Mouse (Mus musculus): ENCODE data around the gene Plet1. TPM values are rescaled to one million over a fixed set of nuclear protein-coding genes. Genes with fewer than 3 reads are reported as not detected.

The Plet1 gene
- polyA plus RNA-seq, 1 experiment from 2014 or later, result 0.45 TPM

GRCm38 (mm10) chr9:50533791-50534190 is 39.5 kb downstream of the Plet1 start:
- WGBS, result 72% methylated on average over 3 of the region's 3 CpGs
- H3K4me3 ChIP-seq, result no peak overlapping the region
- no peak overlapping the region for H3K27ac ChIP-seq
- no peak for ATAC-seq (replicated peaks; ENCODE audit: insufficient number of reproducible peaks, insufficient read depth, low FRiP score, low read depth)
- no peaks in the 10 kb centered on the region for H3K27me3 ChIP-seq
- no peaks in the 10 kb centered on the region for H3K4me1 ChIP-seq (replicated peaks)
- no peaks in the 10 kb centered on the region for H3K9me3 ChIP-seq (replicated peaks)
- no peak overlapping the region for H3K9ac ChIP-seq
- H3K4me2 ChIP-seq, result no peak overlapping the region
- H3K36me3 ChIP-seq, result no peaks in the 10 kb centered on the region

- ATAC-seq (replicated peaks; ENCODE audit: insufficient number of reproducible peaks, insufficient read depth, low FRiP score, low read depth), result no peak
- no peaks in the 10 kb centered on the region for H3K9me3 ChIP-seq (replicated peaks)
- no peak overlapping the region for H3K27ac ChIP-seq
- no peak overlapping the region for H3K4me3 ChIP-seq
- no peaks in the 10 kb centered on the region for H3K27me3 ChIP-seq
- 64% methylated on average over 5 of the region's 5 CpGs for WGBS
- no peak overlapping the region for H3K4me2 ChIP-seq
- H3K9ac ChIP-seq, result no peak overlapping the region
- H3K4me1 ChIP-seq (replicated peaks), result no peaks in the 10 kb centered on the region
- no peaks in the 10 kb centered on the region for H3K36me3 ChIP-seq
Measured at GRCm38 (mm10) chr9:50535930-50536329, 41.6 kb downstream of the Plet1 start.

- Histone ChIP-seq H3K4me3 (no peak overlapping the region), H3K27ac (no peak overlapping the region), H3K4me2 (no peak overlapping the region), H3K27me3 (no peaks in the 10 kb centered on the region), H3K4me1 (replicated peaks) (no peaks in the 10 kb centered on the region), H3K9ac (no peak overlapping the region), H3K36me3 (no peaks in the 10 kb centered on the region), H3K9me3 (replicated peaks) (no peaks in the 10 kb centered on the region)
- ATAC-seq (replicated peaks; ENCODE audit: insufficient number of reproducible peaks, insufficient read depth, low FRiP score, low read depth), result no peak
- 63% methylated on average over 7 of the region's 7 CpGs for WGBS
Measured at GRCm38 (mm10) chr9:50536603-50537135, 42.3 kb downstream of the Plet1 start.

- no peaks in the 10 kb centered on the region for H3K27me3 ChIP-seq
- ATAC-seq (replicated peaks; ENCODE audit: insufficient number of reproducible peaks, insufficient read depth, low FRiP score, low read depth), result no peak
- H3K36me3 ChIP-seq, result no peaks in the 10 kb centered on the region
- H3K4me3 ChIP-seq, result no peak overlapping the region
- H3K9ac ChIP-seq, result no peak overlapping the region
- no peaks in the 10 kb centered on the region for H3K4me1 ChIP-seq (replicated peaks)
- no peaks in the 10 kb centered on the region for H3K9me3 ChIP-seq (replicated peaks)
- no peak overlapping the region for H3K4me2 ChIP-seq
- H3K27ac ChIP-seq, result no peak overlapping the region
- WGBS, result 58% methylated on average over 4 of the region's 4 CpGs
Measured at GRCm38 (mm10) chr9:50537295-50537694, 43.0 kb downstream of the Plet1 start.

GRCm38 (mm10) chr9:50540170-50540569 is 45.8 kb downstream of the Plet1 start:
- no peak overlapping the region for H3K4me2 ChIP-seq
- ATAC-seq (replicated peaks; ENCODE audit: insufficient number of reproducible peaks, insufficient read depth, low FRiP score, low read depth), result no peak
- WGBS, result 58% methylated on average over 7 of the region's 7 CpGs

GRCm38 (mm10) chr9:50542401-50542800 is 48.1 kb downstream of the Plet1 start:
- 64% methylated on average over 9 of the region's 9 CpGs for WGBS
- no peaks in the 10 kb centered on the region for H3K27me3 ChIP-seq
- H3K36me3 ChIP-seq, result no peaks in the 10 kb centered on the region
- H3K27ac ChIP-seq, result no peak overlapping the region
- no peak overlapping the region for H3K4me3 ChIP-seq
- H3K4me1 ChIP-seq (replicated peaks), result no peaks in the 10 kb centered on the region
- H3K4me2 ChIP-seq, result no peak overlapping the region
- no peak for ATAC-seq (replicated peaks; ENCODE audit: insufficient number of reproducible peaks, insufficient read depth, low FRiP score, low read depth)
- H3K9me3 ChIP-seq (replicated peaks), result no peaks in the 10 kb centered on the region
- H3K9ac ChIP-seq, result no peak overlapping the region

More at GRCm38 (mm10) chr9:50540170-50540569, 45.8 kb downstream of the Plet1 start:
- no peak overlapping the region for H3K9ac ChIP-seq
- no peak overlapping the region for H3K27ac ChIP-seq
- H3K4me3 ChIP-seq, result no peak overlapping the region
- H3K36me3 ChIP-seq, result no peaks in the 10 kb centered on the region
- H3K9me3 ChIP-seq (replicated peaks), result no peaks in the 10 kb centered on the region
- H3K4me1 ChIP-seq (replicated peaks), result no peaks in the 10 kb centered on the region
- H3K27me3 ChIP-seq, result no peaks in the 10 kb centered on the region

- Histone ChIP-seq H3K4me2 (no peak overlapping the region), H3K27ac (no peak overlapping the region), H3K9ac (no peak overlapping the region), H3K36me3 (no peaks in the 10 kb centered on the region), H3K9me3 (replicated peaks) (no peaks in the 10 kb centered on the region), H3K4me3 (no peak overlapping the region), H3K4me1 (replicated peaks) (no peaks in the 10 kb centered on the region), H3K27me3 (no peaks in the 10 kb centered on the region)
- WGBS, result 24% methylated on average over 5 of the region's 5 CpGs
- no peak for ATAC-seq (replicated peaks; ENCODE audit: insufficient number of reproducible peaks, insufficient read depth, low FRiP score, low read depth)
Measured at GRCm38 (mm10) chr9:50547859-50548478, 53.6 kb downstream of the Plet1 start.

GRCm38 (mm10) chr9:50548936-50549335 is 54.6 kb downstream of the Plet1 start:
- no peak for ATAC-seq (replicated peaks; ENCODE audit: insufficient number of reproducible peaks, insufficient read depth, low FRiP score, low read depth)
- Histone ChIP-seq H3K4me1 (replicated peaks) (no peaks in the 10 kb centered on the region), H3K9me3 (replicated peaks) (no peaks in the 10 kb centered on the region), H3K36me3 (no peaks in the 10 kb centered on the region), H3K27me3 (no peaks in the 10 kb centered on the region), H3K27ac (no peak overlapping the region), H3K4me3 (no peak overlapping the region), H3K4me2 (no peak overlapping the region), H3K9ac (no peak overlapping the region)
- WGBS, result 81% methylated on average over 4 of the region's 4 CpGs

- ATAC-seq (replicated peaks; ENCODE audit: insufficient number of reproducible peaks, insufficient read depth, low FRiP score, low read depth), result no peak
- Histone ChIP-seq H3K9ac (no peak overlapping the region), H3K4me1 (replicated peaks) (0 out of 2 replicates have a peak, but pooled peaks cover 2% of the 10 kb centered on the region), H3K36me3 (no peaks in the 10 kb centered on the region), H3K27ac (no peak overlapping the region), H3K27me3 (no peaks in the 10 kb centered on the region), H3K4me3 (no peak overlapping the region), H3K4me2 (no peak overlapping the region), H3K9me3 (replicated peaks) (no peaks in the 10 kb centered on the region)
- 66% methylated on average over 5 of the region's 5 CpGs for WGBS
Measured at GRCm38 (mm10) chr9:50552206-50552605, 57.9 kb downstream of the Plet1 start.

- Histone ChIP-seq H3K36me3 (no peaks in the 10 kb centered on the region), H3K27ac (no peak overlapping the region)
- ATAC-seq (replicated peaks; ENCODE audit: insufficient number of reproducible peaks, insufficient read depth, low FRiP score, low read depth), result no peak
Measured at GRCm38 (mm10) chr9:50553547-50553946, 59.2 kb downstream of the Plet1 start.

GRCm38 (mm10) chr9:50554241-50555093 is 60.1 kb downstream of the Plet1 start, which contains the start of gene Il18:
Gene Il18 (plus strand): TSS chr9:50554827.
- Histone ChIP-seq H3K27ac (no peak within 1 kb of the TSS; the same call in 1 of the 2 replicates), H3K9ac (no peak within 1 kb of the TSS)

More at GRCm38 (mm10) chr9:50553547-50553946, 59.2 kb downstream of the Plet1 start:
- 0 out of 2 replicates have a peak, but pooled peaks cover 2% of the 10 kb centered on the region for H3K4me1 ChIP-seq (replicated peaks)
- WGBS, result 49% methylated on average over 2 of the region's 2 CpGs
- H3K27me3 ChIP-seq, result no peaks in the 10 kb centered on the region
- no peak overlapping the region for H3K9ac ChIP-seq
- H3K4me3 ChIP-seq, result no peak overlapping the region
- no peak overlapping the region for H3K4me2 ChIP-seq
- H3K9me3 ChIP-seq (replicated peaks), result no peaks in the 10 kb centered on the region

More at GRCm38 (mm10) chr9:50554241-50555093, 60.1 kb downstream of the Plet1 start, which contains the start of gene Il18:
- no peaks in the 10 kb centered on the region for H3K9me3 ChIP-seq (replicated peaks)
- 0 out of 2 replicates have a peak, but pooled peaks cover 2% of the 10 kb centered on the region for H3K4me1 ChIP-seq (replicated peaks)
- no peak within 1 kb of the TSS for H3K4me3 ChIP-seq
- H3K4me2 ChIP-seq, result peak within 1 kb of the TSS; percentile 36; the same call in 1 of the 2 replicates
- H3K36me3 ChIP-seq, result no peaks in the 10 kb centered on the region
- ATAC-seq (replicated peaks; ENCODE audit: insufficient number of reproducible peaks, insufficient read depth, low FRiP score, low read depth), result no peak
- WGBS, result 20% methylated on average over 12 of the region's 12 CpGs
- 0 out of 2 replicates have a peak, but pooled peaks cover 3% of the 10 kb centered on the region for H3K27me3 ChIP-seq

Measured in heart, embryonic 15.5 days (tissue).